Mouse (Mus musculus) lung, adult 2 months (tissue): ENCODE results near the gene 2310034G01Rik.

Source experiments
- CTCF ChIP-seq: fragments of 200-500 bp; IDR thresholded peaks from 2 replicates; pipeline ENCODE4 v1.5.1; 2011; ENCODE audit warnings: mild to moderate bottlenecking, low read length, control low read depth; ENCODE audit not compliant: insufficient read depth
- POLR2A ChIP-seq: fragments of 200-500 bp; IDR thresholded peaks from 2 replicates; pipeline ENCODE4 v1.6.1; 2011; ENCODE audit warnings: low read depth, mild to moderate bottlenecking, control low read depth, low read length, borderline replicate concordance; ENCODE audit errors: extremely low read depth

GRCm38 (mm10) chr19:46326756-46327305 lies 23.3 kb downstream of the 2310034G01Rik start, which contains the start of gene Psd:
- no peak for TF ChIP-seq CTCF
- TF ChIP-seq POLR2A: no peak
